Mouse (Mus musculus) spleen, embryonic (tissue): ENCODE measurements around the gene Rhox4c.
"Not testable (repeated sequence)": the region's sequence is repeated elsewhere in the genome, so short reads cannot be mapped to it uniquely, and the experiment has no call there.

Experiments
- CTCF ChIA-PET: fragments of 350-600 bp; sonication (Branson Sonifier 250); formaldehyde crosslinking; loops from one replicate; lab custom pipeline; 2022; lab: Charles Lee

Rhox4c gene

DNA sequence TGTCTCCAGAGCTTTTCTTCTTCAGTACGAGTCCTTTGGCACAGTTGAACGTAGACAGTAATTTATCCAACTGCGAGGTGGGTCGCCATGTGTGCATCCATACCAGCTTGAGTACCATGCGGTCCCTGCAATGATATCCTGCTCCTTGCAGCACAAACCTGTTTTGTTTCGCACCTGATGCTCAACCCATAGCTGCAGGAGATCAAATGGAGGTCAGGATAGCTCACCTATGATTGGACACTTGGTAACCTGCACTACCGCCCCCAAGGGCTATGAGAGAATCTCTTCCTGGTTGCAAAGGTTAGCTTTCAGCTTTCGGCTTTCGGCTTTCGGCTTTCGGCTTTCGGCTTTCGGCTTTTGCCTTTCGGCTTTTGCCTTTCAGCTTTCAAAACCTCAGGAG, at the start of gene Rhox4c:
TSS of gene Rhox4c (plus strand) at position 301 of the 400 bp plus-strand sequence.
- CTCF ChIA-PET = not testable (repeated sequence)

DNA sequence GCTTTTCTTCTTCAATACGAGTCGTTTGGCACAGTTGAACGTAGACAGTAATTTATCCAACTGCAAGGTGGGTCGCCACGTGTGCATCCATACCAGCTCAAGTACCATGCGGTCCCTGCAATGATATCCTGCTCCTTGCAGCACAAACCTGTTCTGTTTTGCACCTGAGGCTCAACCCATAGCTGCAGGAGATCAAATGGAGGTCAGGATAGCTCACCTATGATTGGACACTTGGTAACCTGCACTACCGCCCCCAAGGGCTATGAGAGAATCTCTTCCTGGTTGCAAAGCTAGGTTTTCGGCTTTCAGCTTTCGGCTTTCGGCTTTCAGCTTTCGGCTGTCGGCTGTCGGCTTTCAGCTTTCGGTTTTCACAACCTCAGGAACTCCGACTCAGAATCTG, 47.9 kb upstream of the Rhox4c start, which contains the start of gene Rhox4b:
TSS of gene Rhox4b (plus strand) at position 301 of the 400 bp plus-strand sequence.
- CTCF ChIA-PET = not testable (repeated sequence)

DNA sequence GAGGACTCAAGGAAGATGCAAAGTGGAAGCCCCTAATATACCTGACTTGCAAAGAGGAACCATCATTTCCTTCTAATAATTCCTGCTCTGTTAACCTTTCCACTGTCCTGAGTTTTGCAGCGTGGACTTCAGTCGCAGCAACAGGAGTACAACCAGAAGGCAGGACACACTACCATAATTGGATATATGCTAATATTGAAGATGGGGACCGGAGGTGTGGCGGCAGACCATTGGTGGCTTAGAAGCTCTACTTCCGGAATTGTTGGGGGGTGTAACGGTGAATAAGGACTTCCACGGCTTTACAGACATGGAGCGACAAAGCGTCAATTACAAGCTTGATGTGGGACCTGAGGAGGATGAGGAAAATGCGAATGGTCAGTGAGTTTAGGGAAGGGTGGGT, 26.8 kb upstream of the Rhox4c start, which contains the start of gene Rhox2c:
TSS of gene Rhox2c (plus strand) at position 301 of the 400 bp plus-strand sequence.
- CTCF ChIA-PET = not testable (repeated sequence)

DNA sequence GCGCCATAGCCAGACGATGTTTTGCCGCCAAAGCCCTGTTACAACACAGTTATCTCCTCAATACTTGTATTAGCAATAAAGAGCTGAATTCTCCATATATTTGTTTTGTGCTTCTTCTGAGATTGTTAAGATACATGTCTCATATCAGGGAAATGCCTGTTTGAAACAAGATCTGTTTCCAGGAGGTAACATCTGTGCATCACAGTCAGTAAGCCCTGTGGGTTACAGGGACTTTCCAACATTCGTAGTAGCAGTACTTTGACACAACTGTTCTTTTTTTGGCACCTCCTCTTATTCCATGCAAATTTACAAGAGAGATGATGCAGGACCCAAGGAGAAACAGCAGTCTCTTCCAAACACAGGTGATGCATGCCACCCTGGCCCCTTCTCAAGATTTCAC, 21.9 kb upstream of the Rhox4c start, which contains the start of gene Rhox3c:
TSS of gene Rhox3c (plus strand) at position 301 of the 400 bp plus-strand sequence.
- CTCF ChIA-PET = not testable (repeated sequence)

DNA sequence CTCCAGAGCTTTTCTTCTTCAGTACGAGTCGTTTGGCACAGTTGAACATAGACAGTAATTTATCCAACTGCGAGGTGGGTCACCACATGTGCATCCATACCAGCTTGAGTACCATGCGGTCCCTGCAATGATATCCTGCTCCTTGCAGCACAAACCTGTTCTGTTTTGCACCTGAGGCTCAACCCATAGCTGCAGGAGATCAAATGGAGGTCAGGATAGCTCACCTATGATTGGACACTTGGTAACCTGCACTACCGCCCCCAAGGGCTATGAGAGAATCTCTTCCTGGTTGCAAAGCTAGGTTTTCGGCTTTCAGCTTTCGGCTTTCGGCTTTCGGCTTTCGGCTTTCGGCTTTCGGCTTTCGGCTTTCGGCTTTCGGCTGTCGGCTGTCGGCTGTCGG, 33.9 kb downstream of the Rhox4c start, which contains the start of gene Rhox4d:
TSS of gene Rhox4d (plus strand) at position 301 of the 400 bp plus-strand sequence.
- CTCF ChIA-PET = not testable (repeated sequence)

DNA sequence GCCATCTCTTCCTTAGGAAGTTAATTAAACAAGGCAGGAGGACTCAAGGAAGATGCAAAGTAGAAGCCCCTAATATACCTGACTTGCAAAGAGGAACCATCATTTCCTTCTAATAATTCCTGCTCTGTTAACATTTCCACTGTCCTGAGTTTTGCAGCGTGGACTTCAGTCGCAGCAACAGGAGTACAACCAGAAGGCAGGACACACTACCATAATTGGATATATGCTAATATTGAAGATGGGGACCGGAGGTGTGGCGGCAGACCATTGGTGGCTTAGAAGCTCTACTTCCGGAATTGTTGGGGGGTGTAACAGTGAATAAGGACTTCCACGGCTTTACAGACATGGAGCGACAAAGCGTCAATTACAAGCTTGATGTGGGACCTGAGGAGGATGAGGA, 50.0 kb downstream of the Rhox4c start, which contains the start of gene Rhox2e:
TSS of gene Rhox2e (plus strand) at position 301 of the 400 bp plus-strand sequence.
- CTCF ChIA-PET = not testable (repeated sequence)
